Mouse (Mus musculus): Measurements from ENCODE around the gene Ddx4. TPM values are rescaled to one million over a fixed set of nuclear protein-coding genes. Genes with fewer than 3 reads are reported as not detected.
"Not testable (repeated sequence)": the region's sequence is repeated elsewhere in the genome, so short reads cannot be mapped to it uniquely, and the experiment has no call there.

Gene Ddx4
- total RNA-seq, 2 experiments from 2014 or later, result 0.29 to 0.33 TPM

DNA sequence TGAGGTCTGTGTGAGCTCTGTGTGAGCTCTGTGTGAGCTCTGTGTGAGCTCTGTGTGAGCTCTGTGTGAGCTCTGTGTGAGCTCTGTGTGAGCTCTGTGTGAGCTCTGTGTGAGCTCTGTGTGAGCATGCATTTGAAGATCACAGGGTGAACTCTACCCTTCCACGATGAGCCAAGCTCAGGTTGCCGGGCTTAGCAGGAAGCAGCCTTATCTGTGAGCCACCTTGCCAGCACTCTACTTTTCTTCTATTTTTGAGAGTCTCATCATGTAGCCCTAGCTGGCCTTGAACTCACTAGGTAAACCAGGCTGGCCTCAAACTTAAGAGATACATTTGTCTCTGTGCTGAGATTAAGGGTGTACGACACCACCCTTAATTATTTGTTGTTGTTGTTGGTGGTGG lies 15.8 kb downstream of the Ddx4 start:
- DNase-seq, result no peak

DNA sequence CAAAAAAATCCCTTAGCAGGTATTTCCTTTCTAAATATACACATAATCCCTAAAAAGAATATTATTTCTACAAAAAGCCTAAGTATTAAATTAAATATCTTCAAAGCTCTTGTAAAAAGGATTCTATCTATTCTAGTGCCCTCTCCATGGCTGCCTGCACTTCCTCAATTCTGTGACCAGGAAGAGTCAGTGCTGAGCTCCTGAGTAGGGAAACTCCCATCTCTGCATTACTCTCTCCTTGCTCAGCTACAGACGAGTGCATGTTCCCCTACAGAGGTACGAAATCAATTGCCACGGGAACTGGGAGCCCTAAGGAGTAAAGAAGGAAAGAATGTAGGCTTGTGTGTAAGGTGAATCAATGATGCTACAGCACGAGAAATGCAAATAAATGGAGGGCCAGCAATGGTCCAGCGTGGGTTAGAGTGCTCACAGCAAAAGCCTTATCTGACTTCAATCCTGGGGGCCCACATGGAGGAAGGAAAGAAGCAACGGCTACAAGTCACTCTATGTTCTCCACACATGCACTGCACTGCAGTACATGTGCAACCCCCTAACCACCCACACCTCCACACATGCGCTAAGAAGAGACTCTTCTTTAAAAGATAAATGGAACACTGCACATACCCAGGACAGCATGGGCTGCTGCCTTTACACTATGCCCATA lies 17.0 kb downstream of the Ddx4 start:
- no peak for DNase-seq

DNA sequence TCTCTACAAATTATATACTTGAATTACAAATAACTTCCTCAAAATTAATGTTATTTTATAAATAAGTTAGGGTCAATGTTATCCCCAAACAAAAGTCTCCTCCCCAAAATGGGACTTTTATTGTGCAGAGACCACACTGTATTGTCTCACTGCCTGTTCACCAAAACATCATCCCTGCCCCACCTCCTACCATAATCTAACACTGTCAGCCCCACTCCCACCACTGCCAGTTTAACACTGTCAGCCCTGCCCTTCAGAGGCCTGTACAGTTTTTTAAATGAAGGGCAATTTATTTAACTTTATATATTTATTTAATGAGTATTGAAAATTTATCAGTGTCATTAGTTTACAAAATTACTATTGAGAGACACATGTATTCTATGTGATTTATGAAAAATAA lies 26.7 kb downstream of the Ddx4 start:
- DNase-seq, result no peak

DNA sequence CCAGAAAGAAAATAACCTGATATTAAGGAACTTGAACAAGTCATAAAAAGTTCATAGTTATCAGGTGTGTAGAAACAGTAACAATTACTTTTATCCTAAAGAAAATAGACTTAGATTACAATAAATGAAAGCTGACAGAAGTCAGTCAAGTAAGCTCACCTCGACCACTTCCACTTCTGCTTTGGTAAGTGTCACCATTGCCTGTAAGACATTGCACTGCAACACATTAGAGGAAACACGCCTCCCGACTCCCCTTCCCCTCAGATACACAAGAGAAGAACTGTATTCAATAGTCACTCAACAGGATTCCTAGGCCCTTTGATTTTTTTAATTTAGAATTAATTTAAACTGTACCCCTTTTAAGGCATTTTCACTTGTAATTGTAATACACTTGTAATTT lies 27.7 kb downstream of the Ddx4 start:
- no peak for DNase-seq

DNA sequence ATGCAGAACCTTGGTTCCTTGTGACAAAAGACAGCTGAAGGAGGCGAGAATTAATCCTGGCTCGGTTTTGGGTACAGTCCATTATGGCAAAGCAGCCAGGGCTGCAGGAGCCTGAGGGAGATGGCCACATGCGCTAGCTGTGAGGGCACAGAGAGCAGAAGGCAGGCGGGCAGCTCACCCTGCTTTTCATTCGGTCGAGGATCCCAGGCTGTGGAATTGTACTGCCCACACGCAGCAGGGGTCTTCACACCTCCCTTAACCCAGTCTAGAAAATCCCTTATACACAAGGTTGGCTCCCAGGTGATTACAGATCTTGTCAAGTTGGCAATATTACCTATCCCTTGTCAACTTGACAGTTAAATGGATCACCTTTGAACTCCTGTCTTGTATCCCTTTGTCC lies 28.6 kb downstream of the Ddx4 start:
- no peak for DNase-seq

DNA sequence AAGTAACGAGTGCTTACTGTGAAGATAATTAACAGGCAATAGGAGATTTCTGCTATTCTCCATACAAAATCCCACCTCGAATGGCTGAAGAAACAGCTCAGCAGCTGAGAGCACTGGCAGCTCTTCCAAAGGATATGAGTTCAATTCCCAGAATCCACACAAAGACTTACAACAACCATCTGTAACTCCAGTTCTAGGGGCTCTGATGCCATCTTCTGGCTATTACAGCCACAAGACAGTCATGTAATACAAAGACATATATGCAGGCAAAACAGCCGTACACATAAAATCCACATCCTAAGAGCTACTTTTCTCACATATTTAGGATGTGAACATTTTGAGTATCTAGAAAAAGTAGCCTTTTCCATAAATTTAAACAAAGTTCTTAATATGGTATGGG lies 30.7 kb downstream of the Ddx4 start:
- DNase-seq, result no peak

DNA sequence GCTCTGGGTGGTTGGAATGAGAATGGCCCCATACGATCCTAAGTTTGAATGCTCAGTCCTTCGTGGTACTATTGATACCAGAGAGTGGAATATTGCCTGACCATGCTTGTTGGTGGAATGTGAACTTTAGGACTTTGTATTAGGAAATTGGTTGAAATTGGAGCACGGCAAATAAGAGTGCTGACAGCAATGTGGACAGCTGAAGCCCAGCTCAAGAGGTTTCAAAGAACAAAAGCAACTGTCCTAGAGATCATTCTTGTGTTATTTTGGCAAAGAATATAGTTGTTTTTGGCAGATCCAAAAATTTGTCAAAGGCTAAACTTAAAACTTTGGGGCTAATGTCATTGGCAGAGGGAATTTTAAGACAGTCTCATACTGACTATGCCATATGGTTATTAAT lies 43.7 kb downstream of the Ddx4 start:
- no peak for DNase-seq

DNA sequence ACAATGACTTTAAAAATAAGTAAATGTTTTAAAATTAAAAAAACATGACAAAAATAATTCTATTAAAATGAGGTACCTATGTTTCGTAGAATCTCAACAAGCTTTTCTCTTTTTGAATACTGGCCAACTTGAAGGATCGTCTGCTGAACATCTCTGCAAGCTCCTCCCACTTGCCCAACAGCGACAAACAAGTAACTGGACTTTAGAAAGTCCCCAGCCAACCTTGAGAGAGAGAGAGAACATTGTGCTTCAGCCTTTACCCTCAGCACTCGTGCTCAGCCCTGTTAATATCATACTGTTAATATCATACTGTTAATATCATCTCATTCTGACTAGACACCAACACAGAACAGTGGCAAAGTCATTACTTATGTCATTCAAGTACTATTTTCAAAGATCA lies 47.9 kb downstream of the Ddx4 start:
- DNase-seq, result no peak

DNA sequence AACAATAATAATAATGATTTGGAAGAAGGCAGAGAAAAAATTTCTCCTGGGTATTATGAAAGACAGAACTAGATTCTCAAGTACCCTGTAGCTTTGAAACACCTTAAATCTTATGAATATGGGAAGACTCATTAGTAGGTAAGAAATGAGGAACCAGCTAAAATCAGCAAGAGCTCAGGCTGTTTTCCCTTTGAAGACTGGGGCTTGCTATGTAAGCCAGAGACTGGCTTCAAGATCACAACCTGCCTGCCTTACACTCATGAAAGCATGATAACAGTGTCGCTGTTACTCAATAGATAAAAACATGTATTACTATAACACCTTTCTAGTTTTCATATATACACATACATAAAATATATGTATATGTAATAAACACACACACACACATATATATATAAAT lies 48.4 kb downstream of the Ddx4 start:
- no peak for DNase-seq

DNA sequence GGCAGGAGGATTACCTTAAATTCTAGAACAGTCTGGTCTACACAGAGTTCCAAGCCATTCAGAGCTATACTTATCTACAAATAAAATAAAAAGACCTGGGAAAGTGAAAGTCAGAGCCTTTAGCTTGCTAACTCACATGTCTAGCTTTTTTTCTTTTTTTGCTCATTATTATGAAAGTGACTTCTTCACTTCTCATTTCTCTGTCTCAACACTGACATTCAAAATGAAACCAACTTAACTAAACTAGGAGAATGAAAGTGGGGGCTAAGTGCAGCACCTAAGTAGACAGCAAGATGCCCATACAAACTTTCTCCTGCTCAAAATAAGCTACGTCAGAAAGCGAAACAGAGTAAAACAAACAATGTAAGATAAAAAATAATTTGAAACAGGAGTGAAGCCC lies 49.7 kb downstream of the Ddx4 start:
- no peak for DNase-seq

DNA sequence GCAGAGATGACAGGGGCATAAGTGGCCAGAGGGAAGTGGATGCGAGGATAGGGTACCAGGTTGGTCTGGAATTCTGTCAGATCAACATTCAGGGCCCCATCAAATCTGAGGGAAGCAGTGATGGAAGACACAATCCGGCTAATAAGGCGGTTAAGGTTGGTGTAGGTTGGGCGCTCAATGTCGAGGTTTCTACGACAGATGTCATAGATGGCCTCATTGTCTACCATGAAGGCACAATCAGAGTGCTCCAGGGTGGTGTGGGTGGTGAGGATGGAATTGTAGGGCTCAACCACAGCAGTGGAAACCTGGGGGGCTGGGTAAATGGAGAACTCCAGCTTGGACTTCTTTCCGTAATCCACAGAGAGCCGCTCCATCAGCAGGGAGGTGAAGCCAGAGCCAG lies 58.0 kb downstream of the Ddx4 start, which contains the start of gene Il31ra:
Gene Il31ra (minus strand): TSS at position 101 of the 400 bp plus-strand sequence.
- not testable (repeated sequence) for DNase-seq

DNA sequence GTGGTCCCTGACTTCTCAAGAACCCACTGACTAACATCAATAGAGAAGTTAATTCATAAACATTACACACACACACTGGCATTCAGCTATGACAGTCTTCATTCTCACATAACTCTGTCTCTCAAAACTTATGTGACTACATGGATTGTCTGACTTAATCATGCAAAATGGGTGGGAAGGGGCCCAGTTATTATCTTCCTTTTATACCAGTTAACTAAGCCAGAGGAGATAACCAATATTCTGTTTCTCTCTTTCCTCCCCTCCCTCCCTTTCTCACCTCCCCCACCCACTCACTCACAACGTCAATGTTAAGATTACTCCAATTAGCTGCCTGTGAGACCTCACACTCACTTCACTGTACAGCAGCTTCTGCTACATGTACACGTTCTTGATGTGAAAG lies 62.0 kb downstream of the Ddx4 start:
- DNase-seq, result no peak

DNA sequence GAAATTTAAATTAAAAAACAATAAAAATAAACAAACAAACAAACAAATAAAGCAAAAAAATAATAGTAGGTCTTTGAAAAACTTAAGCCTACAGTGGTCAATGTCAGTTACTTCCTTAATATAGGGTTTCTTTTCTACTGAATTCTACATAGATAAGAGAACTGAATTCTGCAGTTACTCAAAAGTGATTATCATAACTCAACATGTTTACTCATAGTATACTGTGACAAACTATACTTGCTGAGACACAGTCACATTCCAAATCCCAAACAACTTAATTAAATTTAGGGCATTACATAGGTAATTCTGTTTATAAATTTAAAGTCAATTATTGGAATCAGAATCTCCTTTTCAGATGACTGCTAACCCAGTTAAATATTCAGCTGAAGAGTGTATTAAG lies 62.6 kb downstream of the Ddx4 start:
- DNase-seq, result no peak

DNA sequence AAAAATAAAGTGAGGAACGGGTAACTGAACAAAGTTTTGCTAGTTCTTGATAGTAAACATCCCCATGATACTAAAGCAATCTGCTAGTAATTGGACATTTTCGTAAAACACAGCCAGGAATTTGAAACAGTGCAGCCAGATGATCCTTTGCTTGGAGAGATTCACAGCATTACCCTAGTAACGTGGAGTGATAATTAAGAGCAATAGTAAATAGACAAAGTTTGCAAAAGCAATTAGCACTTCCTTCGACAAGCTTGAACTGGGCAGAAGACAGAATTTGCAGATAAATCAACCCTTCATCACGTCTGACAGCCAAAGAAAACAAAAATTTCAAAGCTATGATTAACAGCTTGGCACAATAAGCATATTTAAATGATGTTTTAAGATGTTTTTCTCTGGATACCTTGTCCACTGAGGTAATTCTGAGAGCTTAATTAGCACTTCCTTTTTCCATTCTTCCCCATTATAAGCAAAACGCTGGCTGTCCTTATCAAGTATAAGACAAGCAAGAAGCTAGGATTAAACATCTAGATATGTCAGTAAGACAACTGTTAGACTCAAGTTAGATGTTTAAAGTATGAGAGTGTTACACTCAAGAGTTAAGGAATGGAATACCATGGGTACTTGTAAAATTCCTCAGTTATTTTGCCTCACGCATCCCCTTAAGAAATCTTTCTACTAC lies 67.6 kb downstream of the Ddx4 start:
- no peak for DNase-seq

DNA sequence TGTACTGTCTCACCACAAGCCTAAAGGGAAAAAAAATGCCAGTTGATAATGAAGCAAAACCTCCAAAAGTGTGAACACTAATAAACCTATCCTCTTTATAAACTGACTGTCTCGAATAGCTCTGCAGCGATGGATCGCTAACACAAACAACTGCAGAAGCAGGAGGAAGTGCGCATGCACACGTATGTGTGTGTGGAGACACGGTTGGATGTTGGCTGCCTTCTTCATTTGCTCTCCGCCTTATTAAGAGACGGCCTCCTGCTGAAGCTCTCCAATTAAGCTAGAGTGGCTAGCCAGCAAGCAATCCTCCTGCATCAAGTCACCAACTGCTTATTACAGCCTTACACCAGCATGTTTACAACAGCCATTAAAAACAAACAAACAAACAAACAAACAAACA lies 70.0 kb downstream of the Ddx4 start:
- no peak for DNase-seq

DNA sequence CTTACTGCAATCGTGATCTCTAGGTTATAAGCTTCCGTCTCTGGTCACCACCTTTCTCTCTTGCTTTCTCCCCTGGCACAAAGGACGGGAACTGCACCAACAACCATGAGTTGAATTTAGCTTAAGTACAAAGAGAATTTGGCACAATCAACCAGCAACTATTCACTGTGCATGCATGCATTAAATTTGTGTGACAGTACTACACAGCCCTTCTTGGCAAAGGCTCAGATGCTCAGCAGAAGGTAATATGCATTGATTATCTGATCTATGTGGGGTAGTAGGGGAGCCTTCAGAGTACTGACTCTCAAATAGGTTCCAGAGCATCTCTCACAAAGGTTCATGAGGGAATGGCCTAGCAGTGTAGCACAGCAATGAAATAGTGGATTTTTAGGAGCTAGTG lies 70.5 kb downstream of the Ddx4 start:
- DNase-seq, result no peak

DNA sequence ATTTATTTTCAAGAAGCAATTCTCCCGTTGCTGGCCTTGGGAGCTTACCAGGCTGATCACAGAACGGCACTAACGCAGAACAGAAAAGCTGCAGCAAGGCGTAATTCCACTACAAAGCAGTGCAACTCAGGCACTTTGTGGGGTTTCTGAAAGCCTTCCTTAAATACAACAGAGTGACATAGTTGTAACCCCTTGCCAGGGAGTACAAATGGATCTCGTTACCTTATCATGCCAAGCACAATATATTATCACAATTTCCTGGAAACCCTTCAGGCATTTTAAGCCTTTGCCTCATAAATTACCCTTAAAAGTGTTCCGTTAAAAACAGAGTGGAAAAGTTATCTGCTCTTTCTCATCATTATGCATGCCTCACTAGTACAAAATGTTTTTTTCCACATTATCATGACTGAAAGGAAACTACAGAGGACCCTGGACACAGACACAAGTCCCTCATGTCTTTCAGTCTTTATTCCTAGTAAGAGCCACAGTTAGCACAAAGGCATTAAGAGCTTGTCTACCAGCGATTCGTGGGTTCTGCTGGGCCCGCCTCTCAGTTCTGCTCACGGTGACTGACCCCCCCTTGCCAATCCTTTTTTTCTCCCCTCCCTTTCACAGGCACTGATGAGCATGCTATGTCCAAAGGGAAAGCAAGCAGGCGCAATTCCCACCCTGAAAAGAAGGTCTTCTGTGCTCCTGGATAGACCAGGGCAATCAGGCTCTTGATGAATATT lies 71.5 kb downstream of the Ddx4 start:
- no peak for DNase-seq

DNA sequence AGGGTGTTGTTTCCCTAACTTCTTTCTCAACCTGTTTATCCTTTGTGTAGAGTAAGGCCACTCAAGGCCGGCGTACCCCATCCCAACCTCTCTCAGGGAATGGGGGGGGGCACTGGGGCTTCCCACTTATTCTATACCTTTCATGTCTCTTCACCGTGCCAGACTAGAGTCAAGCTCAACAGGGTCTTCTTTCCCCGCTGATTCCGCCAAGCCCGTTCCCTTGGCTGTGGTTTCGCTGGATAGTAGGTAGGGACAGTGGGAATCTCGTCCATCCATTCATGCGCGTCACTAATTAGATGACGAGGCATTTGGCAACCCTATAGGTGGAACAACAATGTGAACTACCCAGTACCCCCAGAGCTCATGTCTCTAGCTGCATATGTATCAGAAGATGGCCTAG lies 74.2 kb downstream of the Ddx4 start:
- peak; percentile 100 for DNase-seq

DNA sequence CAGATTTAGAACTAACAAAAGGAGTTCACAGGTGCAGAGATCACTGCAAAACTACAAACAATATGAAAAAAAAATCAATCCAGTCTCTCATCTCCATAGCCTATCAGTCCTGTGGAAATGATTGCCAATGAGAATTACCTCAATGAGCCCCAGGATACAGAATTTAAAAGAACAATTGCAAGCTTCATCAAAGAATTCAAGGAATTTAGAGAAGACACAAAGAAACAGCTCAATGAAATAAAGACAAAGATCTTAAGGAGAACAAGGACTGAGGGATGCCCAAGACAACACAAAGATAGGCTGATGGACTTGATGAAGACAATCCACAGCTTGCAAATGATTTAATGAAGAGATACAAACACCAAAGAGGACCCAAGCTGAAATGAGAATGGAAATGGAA lies 78.5 kb downstream of the Ddx4 start:
- DNase-seq, result no peak

DNA sequence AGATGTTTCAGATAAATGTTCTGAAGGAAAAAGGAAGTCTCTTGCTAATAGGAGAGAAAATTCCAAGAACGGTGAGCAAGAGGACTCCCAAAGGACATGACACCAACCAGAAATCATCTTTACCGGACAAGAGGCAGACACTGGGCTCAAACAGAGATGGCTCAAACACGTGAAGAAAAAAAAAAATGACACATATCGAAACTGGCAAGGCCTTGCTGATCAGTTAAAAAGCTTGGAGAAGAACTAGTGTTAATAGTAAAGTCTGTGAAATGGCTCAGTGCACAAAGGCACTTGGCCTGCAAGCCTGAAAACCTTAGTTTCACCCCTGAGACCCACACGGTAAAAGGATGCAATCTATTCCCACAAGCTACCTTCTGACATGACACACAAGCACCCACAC lies 81.5 kb downstream of the Ddx4 start:
- no peak for DNase-seq

DNA sequence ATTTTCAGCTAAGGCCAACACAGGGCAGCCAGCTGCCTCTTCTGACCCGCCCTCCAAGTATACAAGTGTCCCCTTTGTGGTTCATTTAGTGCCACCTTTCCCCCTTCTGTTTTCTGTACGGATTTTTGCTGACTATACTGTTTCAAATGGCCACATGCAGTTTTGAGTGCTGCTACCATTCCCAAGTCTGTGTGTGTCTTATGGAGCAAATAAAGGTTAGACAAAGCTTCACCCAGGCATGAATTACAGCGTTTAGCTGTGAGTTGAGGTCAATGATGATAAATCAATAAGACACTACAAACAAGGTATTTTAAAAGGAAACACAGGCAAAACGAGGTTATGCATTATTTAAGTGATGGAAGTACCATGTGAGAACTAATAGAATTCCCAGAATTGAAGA lies 82.7 kb downstream of the Ddx4 start:
- no peak for DNase-seq

DNA sequence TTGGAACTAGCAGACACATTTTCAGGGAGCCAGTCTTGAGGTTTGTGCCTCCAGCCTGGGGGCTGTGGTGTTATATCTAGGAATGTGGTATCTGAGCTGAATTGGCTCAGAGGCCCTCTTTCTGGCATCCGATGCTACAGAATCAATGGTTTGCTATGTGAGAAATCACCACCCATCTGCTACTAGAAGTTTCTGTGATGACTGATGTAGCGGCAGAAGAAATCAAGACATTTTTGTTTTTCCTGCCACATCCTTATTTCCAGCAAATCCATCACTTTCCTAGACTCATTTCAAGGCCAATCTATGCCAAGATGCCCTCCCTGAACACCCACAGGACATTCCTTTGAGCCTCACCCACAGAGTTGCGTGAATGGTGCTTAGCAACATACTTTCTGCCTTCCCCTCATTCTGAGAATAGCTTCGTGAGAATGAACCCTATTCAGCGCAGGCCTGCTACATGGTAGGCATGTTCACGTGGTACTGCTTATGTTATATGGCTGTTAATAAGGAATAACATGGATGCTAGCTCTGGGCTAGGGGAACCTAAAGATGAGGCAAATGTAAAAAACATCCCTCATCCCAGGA lies 91.6 kb downstream of the Ddx4 start:
- no peak for DNase-seq

DNA sequence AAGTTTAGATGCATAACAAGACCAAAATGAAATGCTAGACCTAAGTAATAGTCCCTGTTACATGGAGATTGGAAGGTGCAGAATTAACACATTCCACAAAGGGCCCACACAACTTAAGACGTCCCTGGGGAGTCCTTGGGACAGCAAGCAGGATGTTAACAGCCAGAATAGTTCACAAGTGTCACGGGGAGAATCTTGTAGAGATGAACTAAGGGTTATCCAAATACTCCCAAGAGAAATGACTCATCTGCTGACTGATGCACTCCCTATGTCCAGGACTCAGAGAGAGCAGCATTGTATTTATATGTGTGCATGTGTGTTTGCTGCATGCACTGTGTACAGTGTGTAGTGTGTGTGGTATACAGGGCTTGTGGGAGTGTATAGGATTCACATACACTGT lies 95.8 kb downstream of the Ddx4 start:
- DNase-seq, result no peak

DNA sequence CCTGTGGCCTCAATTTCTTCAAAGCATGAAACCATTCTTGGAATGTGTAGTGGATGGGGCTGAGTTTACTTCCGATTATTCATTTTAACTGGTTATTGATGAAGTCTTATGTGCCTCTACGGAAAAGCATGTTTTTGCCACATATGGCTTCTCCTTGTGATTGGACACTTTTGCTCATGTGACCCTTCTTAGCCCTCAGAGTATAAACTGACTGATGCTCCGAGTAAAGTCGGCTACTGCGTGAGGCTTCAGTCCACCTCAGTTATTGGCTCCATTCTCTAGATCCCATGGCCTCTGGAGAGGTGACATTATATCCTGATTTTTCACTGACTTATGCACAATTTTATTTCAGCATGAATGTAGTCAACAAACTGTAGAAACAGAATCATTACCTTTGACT lies 99.0 kb downstream of the Ddx4 start:
- no peak for DNase-seq
